Mouse (Mus musculus): Measurements from ENCODE around the gene Tmem184b.

DNA sequence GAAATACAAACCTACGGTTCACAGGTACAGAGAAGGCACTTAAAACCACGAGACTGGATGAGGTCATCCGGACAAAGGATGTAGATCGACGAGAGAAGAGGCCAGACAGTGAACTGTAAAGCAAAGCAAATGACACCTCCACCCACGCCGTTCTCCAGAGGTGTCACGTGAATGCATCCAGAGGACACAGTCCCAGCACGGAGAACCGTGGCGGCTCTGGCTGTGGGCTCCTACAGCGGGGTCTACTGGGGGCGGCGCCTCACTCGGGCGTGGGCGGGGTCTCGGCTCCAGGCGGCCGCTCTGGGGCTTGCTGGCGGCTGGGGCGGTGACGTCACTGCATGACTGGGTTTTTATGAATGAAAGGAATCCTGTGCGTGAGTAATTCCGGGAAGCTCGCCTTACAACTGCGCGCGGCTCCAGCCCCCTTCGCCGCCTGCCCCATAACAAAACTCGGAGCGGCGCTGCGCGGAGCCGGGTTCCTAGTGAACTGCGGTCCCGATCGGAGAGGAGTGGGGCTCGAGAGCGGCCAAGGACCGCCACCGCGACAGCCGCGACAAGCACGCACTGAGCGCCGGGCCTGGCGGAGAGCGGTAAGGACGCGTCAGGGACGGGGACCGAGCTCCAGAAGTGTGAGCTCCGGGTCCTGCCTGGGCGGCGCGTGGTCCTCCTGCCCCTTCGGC, 56.1 kb downstream of the Tmem184b start:
- TF ChIP-seq POLR2A (IDR thresholded peaks at IDR 0.05; ENCODE audit: low read depth, low read length) (no peak), CTCF (IDR thresholded peaks at IDR 0.05; ENCODE audit: extremely low read depth, insufficient read length, insufficient replicate concordance, low read depth, low read length) (no peak)

Measured in small intestine, adult 2 months (tissue).